Mouse (Mus musculus) frontal cortex, postnatal 25 days (tissue): Measurements from ENCODE around the gene Draxin.
"Not testable (repeated sequence)": the region's sequence is repeated elsewhere in the genome, so short reads cannot be mapped to it uniquely, and the experiment has no call there.

Experiments
- DNase-seq, 2 experiments: peaks; one replicate each; pipeline ENCODE4 v3.0.0; 2022; ENCODE audit warnings: low spot score in 2 of 2

Gene Draxin

DNA sequence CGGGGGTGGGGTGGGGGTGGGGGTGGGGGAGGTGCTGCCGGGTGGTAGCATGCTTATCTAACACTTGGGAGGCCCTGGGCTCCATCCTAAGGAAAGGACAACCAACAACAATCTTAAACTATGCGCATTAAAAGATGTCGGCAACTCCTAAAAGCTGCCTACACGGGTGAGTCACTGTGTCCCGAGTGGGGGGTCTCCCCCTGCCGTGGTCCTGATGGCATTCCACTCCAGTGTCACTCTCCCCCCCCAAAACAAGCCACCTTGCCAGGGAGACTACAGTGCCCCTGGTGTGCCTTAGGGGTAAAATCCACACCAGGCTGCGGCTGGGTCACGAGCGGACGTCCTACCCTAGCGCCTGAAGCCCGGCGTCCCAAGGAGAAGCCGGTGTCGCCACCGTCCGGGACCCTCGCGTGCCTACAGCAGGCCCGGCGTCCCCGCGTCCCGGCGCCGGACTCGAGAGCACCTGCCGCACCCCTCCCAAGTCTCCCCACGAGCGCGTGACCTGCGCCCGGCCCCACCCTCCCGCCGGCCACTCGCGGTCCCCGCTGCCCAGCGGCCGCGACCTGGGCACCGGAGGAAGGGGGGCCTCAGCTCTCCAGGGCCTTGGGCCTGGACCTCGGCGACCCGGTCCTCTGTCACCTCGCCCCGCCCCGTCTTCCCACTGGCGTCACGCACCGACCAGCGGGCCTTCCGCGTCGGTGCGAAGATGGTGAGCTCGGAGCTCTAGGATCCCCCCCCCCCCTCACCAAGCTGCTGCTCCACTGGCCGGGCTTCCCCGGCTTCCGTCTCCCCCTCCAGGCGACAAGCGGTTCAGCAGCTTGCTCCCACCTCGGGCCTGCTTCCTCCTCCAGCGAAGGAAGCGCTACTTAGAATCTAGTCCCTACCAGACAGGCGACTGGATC, 21.0 kb upstream of the Draxin start, which contains the start of gene Fbxo6:
Gene Fbxo6 (minus strand): TSS at position 874 of the 902 bp plus-strand sequence.
- peak; percentile 56 to 72 for DNase-seq

DNA sequence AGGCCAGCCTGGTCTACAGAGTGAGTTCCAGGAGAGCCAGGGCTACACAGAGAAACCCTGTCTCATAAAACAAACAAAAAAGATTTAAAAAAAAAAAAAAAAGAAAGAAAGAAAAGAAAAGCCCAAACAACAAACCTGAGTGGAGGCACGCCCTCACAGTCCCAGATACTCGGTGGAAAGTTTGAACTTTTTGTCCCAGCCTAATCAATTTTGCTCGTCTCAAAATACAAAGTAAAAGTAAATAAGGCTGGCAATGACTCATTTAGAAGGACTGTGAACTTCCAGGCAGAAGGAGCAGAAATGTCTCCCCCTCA, 20.4 kb upstream of the Draxin start:
- no peak for DNase-seq

DNA sequence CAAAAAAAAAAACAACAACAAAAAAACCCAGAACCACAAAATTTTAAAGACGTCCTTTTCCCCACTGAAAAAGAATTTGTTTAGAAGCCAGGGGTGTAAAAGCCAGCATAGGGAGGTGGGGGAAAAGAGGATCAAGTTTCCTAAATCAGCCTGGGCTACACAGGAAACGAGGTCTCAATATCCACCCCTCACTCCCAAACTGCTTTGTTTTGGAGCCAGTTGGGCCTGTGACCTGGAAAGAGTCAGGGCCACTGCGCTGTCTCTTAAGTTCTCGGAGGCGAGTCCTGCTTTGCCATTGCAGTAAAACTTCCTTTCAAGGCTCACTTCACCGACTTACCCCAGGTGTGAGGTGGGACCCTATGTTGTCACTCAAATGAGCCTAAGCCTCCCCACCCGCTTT, 19.7 kb upstream of the Draxin start:
- no peak for DNase-seq

DNA sequence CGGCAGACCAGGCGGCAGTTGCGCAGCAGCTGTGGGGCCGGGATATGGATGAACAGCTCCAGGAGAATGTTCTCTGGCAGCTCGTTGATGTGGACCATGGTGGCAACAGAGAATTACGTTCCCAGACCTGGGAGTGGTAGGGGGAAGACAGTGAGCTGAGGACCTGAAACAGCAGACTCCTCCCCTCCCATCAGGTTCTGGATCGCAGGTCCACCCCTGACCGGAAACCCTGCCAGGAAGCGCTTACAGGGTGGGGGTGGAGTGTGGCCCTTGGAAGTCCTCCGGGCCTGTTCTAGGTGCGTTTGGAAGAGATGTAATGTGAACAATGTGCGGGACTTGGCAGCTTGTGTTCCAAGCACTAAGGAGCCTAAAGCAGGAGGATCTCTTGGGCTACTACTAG, 19.0 kb upstream of the Draxin start:
- no peak for DNase-seq

DNA sequence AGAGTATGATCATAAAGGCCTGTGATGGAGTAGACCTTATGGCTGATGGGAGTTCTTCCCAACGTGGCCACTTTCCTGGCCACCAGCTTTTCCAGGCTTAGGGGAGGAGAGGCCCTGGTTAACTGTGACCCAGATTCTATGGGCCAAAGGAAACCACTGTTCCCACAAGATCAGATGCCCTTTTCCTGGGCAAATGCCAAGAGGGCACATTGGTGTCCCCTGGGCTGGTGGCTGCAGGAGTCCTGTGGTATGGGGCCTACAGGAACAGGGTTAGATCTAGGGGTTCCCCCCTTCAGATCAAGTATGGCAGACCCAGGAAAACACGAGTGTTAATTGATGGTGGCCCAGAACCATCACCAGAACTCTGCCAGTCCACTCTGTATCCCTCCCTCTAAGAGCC, 17.2 kb upstream of the Draxin start:
- DNase-seq, result no peak

DNA sequence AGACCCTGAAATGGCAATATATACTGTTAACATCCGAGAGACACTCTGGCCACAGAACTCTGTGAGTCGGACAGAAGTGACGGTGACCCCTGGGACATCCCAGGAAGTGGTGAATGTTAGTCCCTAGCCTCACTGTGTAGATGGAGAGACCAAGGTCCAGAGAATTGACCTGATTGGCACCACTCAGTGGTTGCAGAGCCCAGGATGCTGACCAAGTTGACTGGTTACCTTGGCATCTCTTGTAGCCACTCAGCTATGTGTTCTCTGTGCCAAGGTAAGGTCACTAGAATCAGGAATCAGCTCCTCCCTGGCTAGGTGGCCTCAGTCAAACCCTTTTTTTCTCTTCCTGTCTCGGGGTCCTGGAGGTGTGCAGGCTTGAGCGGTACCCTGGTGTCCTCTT, 13.2 kb upstream of the Draxin start:
- no peak for DNase-seq

DNA sequence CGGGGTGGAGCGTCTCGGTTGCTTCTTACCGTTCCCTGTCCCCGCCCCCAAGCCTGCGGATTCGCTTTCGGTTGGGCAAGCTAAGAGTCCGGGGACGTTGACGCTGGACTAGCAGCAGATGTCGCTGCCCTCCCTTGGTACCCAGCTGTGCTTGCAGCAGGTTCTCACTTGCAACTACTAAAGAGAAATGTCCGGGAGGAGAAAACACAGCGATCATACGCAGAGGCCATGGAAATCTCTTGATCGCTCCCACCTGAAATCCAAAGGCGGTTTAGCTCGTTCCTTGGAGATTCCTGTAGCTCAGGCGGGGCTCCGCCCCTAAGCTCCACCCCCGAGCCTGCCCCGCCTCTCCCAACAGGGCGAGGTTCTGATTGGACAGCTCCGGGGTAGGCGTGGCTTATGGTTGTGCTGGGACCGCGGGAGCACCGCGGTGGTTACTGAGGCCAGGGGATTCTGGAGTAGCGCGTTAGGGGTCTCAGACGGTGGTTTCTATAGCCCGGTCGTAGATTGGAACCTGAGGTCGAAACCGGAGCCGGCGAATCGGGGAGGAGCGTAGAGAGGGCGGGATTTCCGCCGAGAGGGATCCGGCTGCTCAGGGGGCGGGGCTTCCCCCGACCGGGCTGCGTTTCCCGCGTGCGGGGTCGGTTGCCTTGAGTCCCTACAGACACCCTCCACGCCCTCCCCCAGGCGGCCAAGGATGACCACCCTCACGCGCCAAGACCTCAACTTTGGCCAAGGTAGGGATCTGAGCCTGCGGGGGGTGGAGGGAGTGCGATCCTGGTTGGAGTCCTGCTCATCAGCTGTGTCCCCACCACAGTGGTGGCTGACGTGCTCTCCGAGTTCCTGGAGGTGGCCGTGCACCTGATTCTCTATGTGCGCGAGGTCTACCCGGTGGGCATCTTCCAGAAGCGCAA, 9.9 kb upstream of the Draxin start:
- DNase-seq, result peak; percentile 91

DNA sequence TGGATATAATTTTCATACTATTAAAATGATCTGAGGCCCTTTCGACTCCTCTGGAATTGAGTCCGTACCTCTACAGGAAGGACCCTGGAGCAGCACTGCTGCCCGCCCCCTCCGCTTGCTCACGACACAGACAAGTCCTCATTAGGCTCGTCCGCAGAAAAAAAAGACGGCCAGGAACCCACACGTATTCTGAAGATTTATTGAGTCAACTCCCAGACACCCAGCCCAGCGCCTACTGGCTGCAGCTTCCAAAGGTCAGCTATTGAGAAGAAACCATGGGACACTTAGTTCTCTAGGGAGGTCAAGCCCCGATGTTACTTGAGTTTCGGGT, 9.2 kb upstream of the Draxin start:
- no peak for DNase-seq

DNA sequence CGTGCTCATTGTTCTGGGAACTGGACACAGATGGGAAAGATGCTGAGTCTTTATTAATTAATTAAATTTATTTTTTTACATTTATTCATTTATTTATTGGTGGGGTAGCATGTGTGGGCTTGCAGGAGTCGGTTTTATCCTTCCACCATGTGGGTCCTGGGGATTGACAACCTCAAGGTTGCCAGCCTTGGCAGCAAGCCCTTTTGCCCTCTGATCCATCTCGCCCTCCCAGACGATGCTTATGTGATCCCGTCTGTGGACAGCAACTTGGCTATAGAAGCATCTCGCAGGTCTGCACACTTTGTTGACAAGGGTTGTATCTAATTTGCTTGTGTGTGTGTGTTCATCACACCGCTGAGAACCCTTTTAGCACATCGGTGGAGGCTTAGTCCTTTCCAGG, 7.0 kb upstream of the Draxin start:
- no peak for DNase-seq

DNA sequence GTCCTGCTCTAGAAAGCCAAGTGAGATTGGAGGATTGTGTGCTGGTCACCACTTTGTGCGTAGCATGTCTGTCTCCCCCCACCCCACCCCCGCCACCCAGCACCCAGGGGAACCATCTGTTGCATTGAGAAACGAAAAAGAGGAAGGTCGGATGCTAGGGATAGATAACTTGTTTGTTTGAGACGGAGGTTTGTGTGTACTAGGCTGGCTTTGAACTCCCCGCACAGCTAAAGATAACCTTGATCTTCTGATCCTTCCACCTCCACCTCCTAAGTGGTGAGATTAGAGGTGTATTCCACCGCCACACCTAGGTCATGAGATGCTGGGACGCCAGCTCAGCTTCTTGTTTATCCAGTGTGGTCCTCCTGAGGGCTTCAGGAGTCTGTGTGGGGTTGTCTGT, 4.5 kb upstream of the Draxin start:
- no peak for DNase-seq

DNA sequence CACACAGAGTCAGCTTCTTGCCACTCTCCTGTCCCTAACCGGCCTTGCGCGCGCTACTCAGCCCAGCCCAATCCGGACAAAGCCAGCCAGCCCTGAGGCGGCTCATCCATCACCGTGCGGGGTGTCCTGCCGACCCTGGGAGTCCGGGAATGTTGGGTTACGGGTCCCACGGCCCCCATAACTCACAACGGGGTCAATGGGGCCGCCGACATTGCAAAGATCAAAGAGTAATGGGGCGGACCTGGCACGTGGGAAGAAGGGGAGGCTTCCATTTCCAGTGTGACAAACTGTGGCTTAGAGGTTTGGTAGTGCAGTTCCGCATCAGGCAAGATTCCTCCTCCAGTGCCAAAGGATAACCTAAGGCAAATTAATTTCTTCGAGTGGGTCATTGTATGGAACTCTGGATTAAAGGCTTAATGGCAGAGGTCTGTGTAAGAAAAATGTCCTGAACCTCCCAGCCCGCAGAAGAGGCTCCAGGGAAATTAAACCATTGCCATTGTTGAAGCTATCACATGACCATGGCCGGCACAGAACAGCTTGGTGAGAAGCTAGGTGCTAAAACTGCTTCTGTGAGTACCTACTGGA, 1.1 kb upstream of the Draxin start:
- DNase-seq, result no peak

DNA sequence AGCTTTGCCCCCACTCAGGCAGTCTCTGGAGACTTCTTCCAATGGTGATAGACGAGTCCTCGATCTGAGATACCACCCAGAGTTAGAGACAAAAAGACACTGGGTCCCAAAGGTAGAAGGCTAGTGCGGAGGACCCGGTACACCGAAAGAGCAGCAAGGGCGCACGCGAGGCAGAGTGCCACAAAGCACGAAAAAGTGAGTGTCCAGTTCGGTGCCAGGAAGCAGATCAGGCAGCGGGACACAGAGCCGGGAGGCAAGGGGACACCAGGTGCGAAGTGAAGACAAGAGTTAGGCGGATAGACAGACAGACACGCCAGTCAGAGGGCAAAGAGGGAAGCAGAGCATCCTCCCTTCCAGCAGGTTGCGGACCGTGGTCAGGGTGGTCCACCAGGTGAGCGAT, 365 bp downstream of the Draxin start, which contains the start of gene Mad2l2:
Gene Mad2l2 (plus strand): TSS at position 252 of the 400 bp plus-strand sequence.
- DNase-seq, result no peak

DNA sequence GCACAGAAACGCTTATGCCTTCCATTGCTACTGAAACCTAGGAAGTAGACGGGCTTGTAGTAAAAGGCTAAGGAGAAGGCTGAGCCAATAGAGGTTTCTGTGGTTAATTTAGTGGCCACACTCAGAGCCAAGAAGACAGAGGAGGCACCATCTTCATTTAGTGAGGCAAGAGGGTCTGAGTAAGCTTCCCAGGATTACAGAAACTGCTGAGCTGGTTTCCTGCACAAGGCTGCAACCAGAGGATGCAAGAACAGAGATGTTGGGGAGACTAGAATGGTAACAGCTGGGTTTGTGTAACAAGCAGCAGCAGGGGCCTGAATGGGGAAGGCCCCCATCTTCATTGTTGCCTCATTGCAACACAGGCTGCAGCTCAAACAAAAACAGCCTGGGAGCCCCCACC, 1.8 kb downstream of the Draxin start:
- no peak for DNase-seq

DNA sequence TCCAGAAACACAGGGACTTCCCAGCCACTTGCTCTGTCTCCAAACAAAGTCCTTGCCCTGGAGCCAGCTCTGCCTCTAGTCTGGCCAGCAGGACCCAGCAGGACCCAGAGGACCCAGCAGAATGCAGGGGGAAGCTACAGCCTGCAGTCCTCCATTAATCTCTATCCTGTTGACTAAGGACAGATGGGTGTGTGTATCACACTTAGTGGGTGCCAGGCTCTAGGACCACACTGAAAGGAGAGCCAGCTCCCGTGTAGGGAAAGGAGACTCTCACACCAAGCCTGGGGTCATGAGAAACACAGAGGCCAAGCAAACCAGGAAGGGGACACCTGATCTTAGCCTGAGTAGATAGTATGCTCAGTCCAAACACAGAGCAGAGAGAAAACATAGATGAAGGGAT, 2.3 kb downstream of the Draxin start:
- DNase-seq, result no peak

DNA sequence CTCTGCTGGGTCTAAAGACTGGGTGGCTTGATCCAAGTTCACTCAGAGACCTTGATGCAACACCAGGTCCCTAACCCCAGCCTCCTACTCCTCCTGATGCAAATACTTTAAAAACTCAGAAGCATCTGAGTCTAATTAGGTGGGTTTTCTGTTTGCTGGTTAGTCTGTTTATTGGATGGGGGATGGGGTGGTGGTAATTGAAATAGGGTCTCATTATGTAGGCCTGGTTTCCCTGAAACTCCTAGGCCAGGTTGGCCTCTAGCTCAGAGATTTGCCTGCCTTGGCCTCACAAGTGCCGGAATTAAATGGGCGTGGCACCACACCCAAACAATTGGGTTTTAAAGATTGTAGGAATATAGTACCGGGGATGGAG, 7.8 kb downstream of the Draxin start:
- no peak for DNase-seq

DNA sequence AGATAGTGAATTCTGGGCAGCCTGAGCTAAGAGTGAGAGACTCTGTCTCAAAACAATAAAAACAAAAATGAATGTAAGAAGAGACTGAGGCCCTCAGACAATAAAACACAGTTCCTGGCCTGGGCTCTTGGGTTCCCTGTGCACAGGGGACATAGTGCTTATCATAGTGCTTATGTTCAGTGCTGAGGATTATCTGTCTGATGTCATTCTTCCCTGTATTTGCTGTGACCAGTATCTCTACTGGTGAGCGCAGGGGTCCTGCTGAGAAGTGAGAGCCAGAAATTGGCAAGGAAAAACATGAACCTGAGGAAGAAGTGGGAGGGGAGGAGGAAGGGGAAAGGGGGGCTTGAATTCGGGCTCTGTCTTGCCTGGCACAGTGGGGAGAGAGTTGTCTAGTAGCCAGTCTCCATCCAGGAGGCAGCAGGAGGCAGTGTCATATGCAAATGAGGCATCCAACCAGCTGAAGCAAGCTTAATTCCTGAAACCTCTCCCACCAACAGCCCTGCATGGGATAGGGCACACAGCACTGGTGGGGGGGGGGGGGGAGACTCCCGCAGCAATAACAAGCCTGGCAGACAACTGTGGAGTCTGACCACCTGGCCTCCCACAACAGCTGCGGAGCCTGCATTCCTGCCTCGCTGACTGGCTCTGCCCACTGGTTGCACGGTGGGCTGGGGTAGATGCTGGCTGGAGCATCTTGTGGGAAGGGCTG, 8.4 kb downstream of the Draxin start:
- DNase-seq, result no peak

DNA sequence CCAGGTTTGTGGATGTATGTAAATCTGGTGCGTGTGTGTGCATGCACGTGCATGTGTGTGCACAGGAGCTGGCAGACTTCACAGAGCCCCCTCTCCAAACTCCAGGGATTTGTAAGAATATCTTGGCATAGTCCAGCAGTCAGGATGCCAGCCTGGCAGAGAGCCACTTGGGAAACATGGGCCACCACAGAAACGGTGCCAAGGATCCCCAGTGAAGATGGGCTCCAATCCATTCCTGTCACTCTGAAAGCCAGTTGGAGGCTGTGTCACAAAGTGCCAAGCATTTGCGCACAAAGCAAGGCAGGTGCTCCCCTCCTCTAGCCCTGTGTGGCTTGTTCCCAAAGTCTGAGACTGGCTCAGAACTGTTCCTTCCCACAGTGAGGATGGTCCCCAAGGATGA, 9.1 kb downstream of the Draxin start:
- DNase-seq, result peak in 1 of 2 experiments; percentile 40

DNA sequence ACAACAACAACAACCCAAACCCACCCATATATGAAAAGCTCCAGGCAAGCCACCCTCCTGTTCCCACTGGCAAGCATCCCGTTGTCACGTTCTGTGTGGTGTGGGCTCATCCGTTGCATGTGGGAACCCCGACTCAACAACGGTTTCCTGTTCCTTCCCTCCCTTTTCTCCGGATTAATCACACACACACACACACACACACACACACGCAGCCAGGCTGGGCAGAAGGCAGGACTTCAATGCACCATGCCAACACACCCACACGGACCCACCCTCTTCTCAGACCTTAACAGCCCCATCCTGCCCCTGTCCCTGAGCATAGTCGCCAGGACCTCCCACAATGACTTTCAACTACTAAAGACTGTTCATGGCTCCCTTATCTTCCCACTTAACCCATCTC, 9.9 kb downstream of the Draxin start:
- DNase-seq, result no peak

DNA sequence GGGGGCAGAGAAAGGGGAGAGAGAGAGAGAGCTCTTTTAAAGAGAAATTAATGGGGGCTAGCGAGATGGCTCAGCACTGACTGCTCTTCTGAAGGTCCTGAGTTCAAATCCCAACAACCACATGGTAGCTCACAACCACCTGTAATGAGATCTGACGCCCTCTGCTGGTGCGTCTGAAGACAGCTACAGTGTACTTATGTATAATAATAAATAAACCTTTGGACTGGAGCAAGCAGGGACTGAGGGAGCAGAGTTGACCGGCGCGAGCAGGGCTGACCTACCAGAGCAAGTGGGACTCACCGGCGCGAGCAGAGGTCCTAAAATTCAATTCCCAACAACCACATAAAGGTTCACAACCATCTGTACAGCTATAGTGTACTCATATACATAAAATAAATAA, 10.9 kb downstream of the Draxin start:
- DNase-seq, result not testable (repeated sequence)

DNA sequence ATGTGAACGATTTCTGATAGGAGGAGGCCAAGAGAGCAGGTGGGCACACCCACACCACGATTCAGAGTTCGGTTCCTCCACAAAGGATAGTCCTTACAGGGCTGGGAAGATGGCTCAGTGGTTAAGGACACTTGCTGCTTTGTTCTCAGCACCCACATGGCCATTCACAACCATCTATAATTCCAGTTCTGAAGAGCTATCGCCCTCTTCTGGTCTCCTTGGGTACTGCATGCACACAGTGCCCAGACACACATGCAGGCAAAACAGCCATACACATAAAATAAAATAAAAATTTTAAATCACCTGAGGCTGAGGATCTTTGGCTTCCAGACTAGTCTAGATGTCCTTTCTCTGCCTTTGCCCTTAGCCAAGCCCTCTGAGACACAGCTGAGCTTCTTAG, 13.1 kb downstream of the Draxin start:
- no peak for DNase-seq

DNA sequence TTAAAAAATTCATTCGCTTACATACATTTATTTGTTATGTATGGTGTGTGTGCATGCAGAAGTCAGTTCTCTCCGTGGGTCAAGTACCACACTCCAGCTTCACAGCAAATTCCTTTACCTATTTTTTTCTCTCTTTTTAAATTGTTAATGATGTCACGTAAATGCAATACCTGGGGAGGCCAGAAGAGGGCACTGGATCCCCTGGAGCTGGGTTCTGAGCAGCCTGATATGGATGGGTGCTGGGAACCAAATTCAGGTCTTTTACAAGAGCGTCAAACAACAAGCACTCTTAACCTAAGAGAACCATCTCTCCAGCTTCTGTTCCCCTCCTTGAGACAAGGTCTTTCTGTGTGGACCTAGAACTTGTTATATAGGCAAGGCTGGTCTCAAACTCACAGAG, 13.8 kb downstream of the Draxin start:
- no peak for DNase-seq

DNA sequence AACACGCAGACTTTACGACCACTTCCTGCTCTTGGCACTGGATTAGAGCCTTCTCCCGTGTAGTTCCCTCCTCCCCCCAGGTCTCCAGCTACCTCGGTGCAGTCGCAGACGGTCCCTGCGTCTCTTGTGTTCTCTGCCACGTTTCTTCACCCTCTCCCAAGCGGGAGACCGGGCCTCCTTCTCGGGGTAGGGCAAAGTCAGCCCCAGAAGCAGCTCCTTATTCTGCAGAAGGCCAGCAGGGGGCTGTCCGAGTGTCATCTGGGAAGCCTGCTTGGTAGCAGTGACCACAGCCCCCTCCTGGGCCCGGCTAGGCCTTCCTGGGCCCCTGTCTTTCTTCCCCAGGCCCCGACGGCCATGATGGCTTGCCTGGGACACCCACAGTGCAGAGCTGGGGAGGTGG, 15.0 kb downstream of the Draxin start:
- no peak for DNase-seq
